Mouse (Mus musculus): ENCODE results near the gene Mei1.

DNA sequence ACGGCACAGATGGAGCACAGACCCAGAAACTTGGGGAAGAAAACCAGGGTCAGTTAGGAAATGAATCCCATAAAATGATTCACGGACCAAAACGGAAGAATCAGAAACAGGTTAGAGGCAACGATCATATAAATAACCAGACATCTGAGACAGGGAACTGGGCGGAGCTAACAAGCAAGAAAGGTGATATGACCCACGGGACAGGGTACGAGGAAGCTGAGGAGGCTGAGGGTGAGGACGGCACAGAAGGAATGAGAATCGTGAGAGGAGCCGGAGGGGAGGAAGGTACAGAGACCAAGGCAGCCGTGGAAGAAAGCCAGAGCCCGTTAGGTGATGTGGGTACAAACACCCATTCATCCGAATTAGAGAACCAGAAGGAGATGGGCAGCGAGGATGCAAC lies 5.9 kb upstream of the Mei1 start:
- TF ChIP-seq CTCF (IDR thresholded peaks at IDR 0.05; ENCODE audit: low read depth, low read length) (no peak), GATA2 (IDR thresholded peaks at IDR 0.05; ENCODE audit: borderline replicate concordance, low read depth, low read length) (no peak)

Measured in G1E (cell line).